Comparison of ENCODE assay signal across 24 mouse cellular contexts in the genomic region with DNA sequence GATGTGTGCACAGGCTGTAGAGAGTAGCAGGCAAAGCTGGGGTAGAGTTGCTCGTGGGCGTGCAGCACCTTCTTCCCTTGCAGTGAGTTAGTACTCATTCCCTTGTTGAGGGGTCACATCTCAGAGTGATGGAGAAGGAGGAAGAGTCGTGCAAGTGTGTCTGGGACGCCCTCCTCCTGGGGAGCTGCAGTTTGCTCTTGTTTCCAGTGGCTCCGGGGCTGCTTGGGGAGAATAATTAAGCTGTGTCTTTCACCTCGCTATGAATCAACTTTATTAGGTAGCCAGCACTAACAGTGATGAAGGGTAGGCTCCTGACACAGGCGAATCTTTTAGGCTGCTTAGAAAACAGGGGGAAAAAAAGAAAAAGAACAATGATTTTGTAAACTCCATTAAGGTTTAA.
DNase-seq lines count a peak whose midpoint lies in the region; ATAC-seq and TF ChIP-seq lines count a peak whose summit lies in the region.
"Had no signal": no experiment of that assay in that cellular context is flagged by ENCODE, and none has a peak within 500 bp of the region (broad histone marks: within the 10 kb centered on the region; RNA-seq: fewer than 3 reads in every experiment).

No protein-coding gene starts in this region.

- no peak overlapping the region for H3K9ac ChIP-seq in kidney, embryonic 15.5 days
- H3K9ac ChIP-seq in limb, embryonic 13.5 days: no peak overlapping the region
- H3K9ac ChIP-seq: embryonic facial prominence, embryonic 12.5 days; forebrain, embryonic 15.5 days; heart, embryonic 15.5 days; hindbrain, embryonic 15.5 days had no signal

- H3K27me3 ChIP-seq in kidney, embryonic 15.5 days: no peaks in the 10 kb centered on the region
- no peaks in the 10 kb centered on the region for H3K27me3 ChIP-seq in kidney, adult 2 months (replicated peaks; ENCODE audit: control insufficient read depth, insufficient read depth, low read length)
- peaks cover 96% of the 10 kb centered on the region for H3K27me3 ChIP-seq in embryonic facial prominence, embryonic 10.5 days (replicated peaks; ENCODE audit: low read depth, poor library complexity, severe bottlenecking)
- peaks cover 69% of the 10 kb centered on the region for H3K27me3 ChIP-seq in limb, embryonic 13.5 days
- H3K27me3 ChIP-seq: forebrain, embryonic 15.5 days; heart, embryonic 15.5 days had no signal

- 17% methylated on average over 7 of the region's 7 CpGs for WGBS in kidney, embryonic 15.5 days
- WGBS in kidney, adult 2 months: 63% methylated on average over 7 of the region's 7 CpGs
- WGBS in embryonic facial prominence, embryonic 10.5 days: 32% methylated on average over 7 of the region's 7 CpGs
- 11% methylated on average over 7 of the region's 7 CpGs for WGBS in limb, embryonic 13.5 days

- peak overlapping the region; percentile 39; the same call in 1 of the 2 replicates for H3K27ac ChIP-seq in kidney, embryonic 15.5 days
- no peak overlapping the region for H3K27ac ChIP-seq in kidney, adult 2 months (ENCODE audit: insufficient read depth, low read depth, low read length)
- 0 out of 2 replicates have a peak overlapping the region, but pooled peaks have one; percentile 44 for H3K27ac ChIP-seq in embryonic facial prominence, embryonic 10.5 days (replicated peaks)
- no peak overlapping the region for H3K27ac ChIP-seq in limb, embryonic 13.5 days
- H3K27ac ChIP-seq: embryonic facial prominence, embryonic 12.5 days; forebrain, embryonic 15.5 days; heart, embryonic 15.5 days; hindbrain, embryonic 15.5 days had no signal

- peak; percentile 40 for DNase-seq in embryo, embryonic 10 days (ENCODE audit: low spot score)
- DNase-seq in embryo, embryonic 11 days: no peak
- DNase-seq in kidney, adult 2 months: no peak
- no peak for DNase-seq in embryonic facial prominence, embryonic 10.5 days (ENCODE audit: low spot score)
- no peak for DNase-seq in spleen, postnatal 4 days (ENCODE audit: low spot score in 2 of 2)
- DNase-seq in frontal cortex, postnatal 14 days (ENCODE audit: low spot score in 2 of 2): no peak
- DNase-seq: adrenal gland, adult 8-10 months; adrenal gland, postnatal 36 days; B cell, adult 2 months; cerebellum, adult 11 months; cerebellum, adult 8-10 months; cerebellum, postnatal 14 days; gastrocnemius, postnatal 10 days; heart, adult 18-20 months; heart, postnatal 14 days had no signal

- H3K4me1 ChIP-seq in kidney, embryonic 15.5 days: peaks cover 50% of the 10 kb centered on the region
- H3K4me1 ChIP-seq in kidney, adult 2 months (ENCODE audit: control insufficient read depth, insufficient read depth, low read length): 0 out of 2 replicates have a peak, but pooled peaks cover 2% of the 10 kb centered on the region
- peaks cover 59% of the 10 kb centered on the region for H3K4me1 ChIP-seq in embryonic facial prominence, embryonic 10.5 days
- peaks cover 34% of the 10 kb centered on the region for H3K4me1 ChIP-seq in limb, embryonic 13.5 days

- H3K4me2 ChIP-seq in kidney, embryonic 15.5 days: no peak overlapping the region
- 0 out of 2 replicates have a peak overlapping the region, but pooled peaks have one; percentile 1 for H3K4me2 ChIP-seq in limb, embryonic 13.5 days (replicated peaks)
- H3K4me2 ChIP-seq: embryonic facial prominence, embryonic 12.5 days; forebrain, embryonic 15.5 days; heart, embryonic 11.5 days; heart, embryonic 15.5 days; hindbrain, embryonic 15.5 days had no signal

- H3K9me3 ChIP-seq in kidney, embryonic 15.5 days (replicated peaks): no peaks in the 10 kb centered on the region
- no peaks in the 10 kb centered on the region for H3K9me3 ChIP-seq in embryonic facial prominence, embryonic 10.5 days
- H3K9me3 ChIP-seq in limb, embryonic 13.5 days: no peaks in the 10 kb centered on the region
- H3K9me3 ChIP-seq: embryonic facial prominence, embryonic 12.5 days; forebrain, embryonic 15.5 days; G1E; heart, embryonic 15.5 days; hindbrain, embryonic 15.5 days had no signal

- TF ChIP-seq CTCF in kidney, adult 2 months (conservative IDR thresholded peaks at IDR 0.05; ENCODE audit: insufficient read depth, insufficient read length, low read depth, low read length): no peak

- ATAC-seq in kidney, embryonic 15.5 days (replicated peaks; ENCODE audit: low FRiP score): peak; percentile 68
- no peak for ATAC-seq in limb, embryonic 13.5 days (ENCODE audit: low FRiP score, low read depth)
- ATAC-seq: CD4-positive, CD25-positive, alpha-beta regulatory T cell, adult 4 months; forebrain, embryonic 15.5 days had no signal

- no peak for TF ChIP-seq POLR2A in kidney, adult 2 months (IDR thresholded peaks at IDR 0.05; ENCODE audit: low read depth, low read length)

- H3K4me3 ChIP-seq in kidney, embryonic 15.5 days (replicated peaks): no peak overlapping the region
- H3K4me3 ChIP-seq in kidney, adult 2 months (ENCODE audit: insufficient read depth, low read depth, low read length): no peak overlapping the region
- H3K4me3 ChIP-seq in embryonic facial prominence, embryonic 10.5 days: no peak overlapping the region
- H3K4me3 ChIP-seq in limb, embryonic 13.5 days: no peak overlapping the region
- H3K4me3 ChIP-seq: embryonic facial prominence, embryonic 12.5 days; forebrain, embryonic 15.5 days; heart, embryonic 15.5 days; hindbrain, embryonic 15.5 days had no signal

- no peaks in the 10 kb centered on the region for H3K36me3 ChIP-seq in kidney, embryonic 15.5 days
- H3K36me3 ChIP-seq in kidney, adult 2 months (ENCODE audit: control insufficient read depth, insufficient read depth, low read length): no peaks in the 10 kb centered on the region
- H3K36me3 ChIP-seq in embryonic facial prominence, embryonic 10.5 days (replicated peaks): no peaks in the 10 kb centered on the region
- H3K36me3 ChIP-seq in limb, embryonic 13.5 days: no peaks in the 10 kb centered on the region; the same call in 1 of the 2 replicates
- H3K36me3 ChIP-seq: embryonic facial prominence, embryonic 12.5 days; forebrain, embryonic 15.5 days; heart, embryonic 15.5 days; hindbrain, embryonic 15.5 days had no signal

Comparison
In these comparisons a context has a peak if more than half of its experiments do, and no peak if none do; other contexts are left out.
1. H3K27ac ChIP-seq: peak in kidney, embryonic 15.5 days (single experiment) and embryonic facial prominence, embryonic 10.5 days (single experiment); none in kidney, adult 2 months (single experiment) and limb, embryonic 13.5 days (single experiment).